Comparison of ENCODE assay signal across 10 mouse cellular contexts in the genomic region with DNA sequence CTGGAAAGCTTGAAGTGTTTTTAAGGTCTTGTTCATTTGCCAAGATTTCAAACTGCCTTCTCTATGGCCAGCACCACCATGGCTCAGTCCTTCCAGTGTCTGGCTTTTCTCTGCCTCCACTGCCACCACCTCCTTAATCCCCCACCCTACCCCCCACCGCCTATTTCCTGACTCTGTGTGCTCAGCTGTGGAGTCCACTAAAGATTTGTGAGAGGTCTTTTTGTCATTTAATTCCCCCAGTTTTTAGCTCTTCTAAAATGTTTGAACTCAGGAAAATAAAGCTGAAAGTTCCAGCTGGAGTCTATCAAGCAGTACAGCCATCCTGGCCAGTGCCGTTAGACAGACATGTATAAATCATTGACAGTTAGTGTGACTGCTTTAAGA.
DNase-seq lines count a peak whose midpoint lies in the region; ATAC-seq and TF ChIP-seq lines count a peak whose summit lies in the region.
"Had no signal": no experiment of that assay in that cellular context is flagged by ENCODE, and none has a peak within 500 bp of the region (broad histone marks: within the 10 kb centered on the region; RNA-seq: fewer than 3 reads in every experiment).

No protein-coding gene starts in this region.

- 16% methylated on average over 2 of the region's 2 CpGs for WGBS in heart, postnatal 0 days
- 35% methylated on average over 2 of the region's 2 CpGs for WGBS in neural tube, embryonic 15.5 days
- 17% methylated on average over 2 of the region's 2 CpGs for WGBS in limb, embryonic 14.5 days

- peaks cover 12% of the 10 kb centered on the region; the same call in 1 of the 2 replicates for H3K4me1 ChIP-seq in heart, postnatal 0 days (ENCODE audit: control insufficient read depth, insufficient read depth)
- H3K4me1 ChIP-seq in neural tube, embryonic 15.5 days = no peaks in the 10 kb centered on the region
- H3K4me1 ChIP-seq in limb, embryonic 14.5 days (ENCODE audit: control insufficient read depth, insufficient read depth, low read length) = no peaks in the 10 kb centered on the region
- H3K4me1 ChIP-seq: embryonic facial prominence, embryonic 13.5 days had no signal

- TF ChIP-seq CTCF in heart, postnatal 0 days (IDR thresholded peaks at IDR 0.05; ENCODE audit: low read depth) = no peak

- peak overlapping the region; percentile 65 for H3K27ac ChIP-seq in heart, postnatal 0 days (ENCODE audit: low read depth)
- H3K27ac ChIP-seq in neural tube, embryonic 15.5 days (replicated peaks) = 0 out of 2 replicates have a peak overlapping the region, but pooled peaks have one; percentile 18
- H3K27ac ChIP-seq in limb, embryonic 14.5 days (replicated peaks; ENCODE audit: low read depth, low read length) = peak overlapping the region; percentile 76
- H3K27ac ChIP-seq: embryonic facial prominence, embryonic 13.5 days had no signal

- DNase-seq in heart, postnatal 0 days (ENCODE audit: low spot score) = peak; percentile 61
- no peak for DNase-seq in heart, adult 18-20 months
- no peak for DNase-seq in neural tube, embryonic 10.5 days (ENCODE audit: extremely low spot score, low spot score)
- peak; percentile 78 for DNase-seq in limb, embryonic 14.5 days (ENCODE audit: low spot score)
- no peak for DNase-seq in frontal cortex, postnatal 14 days (ENCODE audit: low spot score in 2 of 2)
- DNase-seq in right cerebral cortex, postnatal 36 days (ENCODE audit: low spot score in 2 of 2) = no peak
- DNase-seq in left cerebral cortex, adult 8-10 months (ENCODE audit: low spot score in 2 of 2) = no peak
- DNase-seq: adrenal gland, postnatal 14 days had no signal

- no peak for TF ChIP-seq EP300 in heart, postnatal 0 days (IDR thresholded peaks at IDR 0.05; ENCODE audit: low read depth)

- no peak overlapping the region for H3K4me2 ChIP-seq in heart, postnatal 0 days (ENCODE audit: low read depth, low read length)
- H3K4me2 ChIP-seq in neural tube, embryonic 15.5 days = no peak overlapping the region
- 0 out of 2 replicates have a peak overlapping the region, but pooled peaks have one; percentile 28 for H3K4me2 ChIP-seq in limb, embryonic 14.5 days (replicated peaks; ENCODE audit: low read depth, low read length, severe bottlenecking)
- H3K4me2 ChIP-seq: embryonic facial prominence, embryonic 13.5 days had no signal

- H3K36me3 ChIP-seq in heart, postnatal 0 days (replicated peaks; ENCODE audit: control insufficient read depth, insufficient read depth, low read length) = peaks cover 16% of the 10 kb centered on the region
- peaks cover 13% of the 10 kb centered on the region for H3K36me3 ChIP-seq in neural tube, embryonic 15.5 days
- H3K36me3 ChIP-seq in limb, embryonic 14.5 days (ENCODE audit: control insufficient read depth, insufficient read depth, low read length) = peaks cover 6% of the 10 kb centered on the region; the same call in 1 of the 2 replicates

- H3K4me3 ChIP-seq in heart, postnatal 0 days (ENCODE audit: low read depth, low read length) = no peak overlapping the region
- no peak overlapping the region for H3K4me3 ChIP-seq in neural tube, embryonic 15.5 days (replicated peaks)
- H3K4me3 ChIP-seq in limb, embryonic 14.5 days (replicated peaks; ENCODE audit: low read length) = no peak overlapping the region
- H3K4me3 ChIP-seq: embryonic facial prominence, embryonic 13.5 days had no signal

- no peaks in the 10 kb centered on the region for H3K9me3 ChIP-seq in heart, postnatal 0 days (replicated peaks; ENCODE audit: control insufficient read depth, low read length)
- H3K9me3 ChIP-seq in neural tube, embryonic 15.5 days (replicated peaks) = no peaks in the 10 kb centered on the region
- no peaks in the 10 kb centered on the region for H3K9me3 ChIP-seq in limb, embryonic 14.5 days (ENCODE audit: control insufficient read depth, low read length)
- H3K9me3 ChIP-seq: embryonic facial prominence, embryonic 13.5 days had no signal

- no peak overlapping the region for H3K9ac ChIP-seq in heart, postnatal 0 days (replicated peaks; ENCODE audit: low read depth, low read length)
- no peak overlapping the region for H3K9ac ChIP-seq in neural tube, embryonic 15.5 days (replicated peaks)
- H3K9ac ChIP-seq in limb, embryonic 14.5 days (ENCODE audit: low read depth, low read length, severe bottlenecking) = no peak overlapping the region
- H3K9ac ChIP-seq: embryonic facial prominence, embryonic 13.5 days had no signal

- ATAC-seq in heart, postnatal 0 days (ENCODE audit: insufficient read depth, low read depth) = peak; percentile 85
- no peak for ATAC-seq in neural tube, embryonic 15.5 days (ENCODE audit: low FRiP score)
- peak; percentile 81 for ATAC-seq in limb, embryonic 14.5 days (ENCODE audit: low FRiP score, low read depth)

- TF ChIP-seq POLR2A in limb, embryonic 14.5 days (IDR thresholded peaks at IDR 0.05; ENCODE audit: borderline replicate concordance, extremely low read depth, insufficient read depth, insufficient read length) = no peak

- no peaks in the 10 kb centered on the region for H3K27me3 ChIP-seq in heart, postnatal 0 days (ENCODE audit: control insufficient read depth, insufficient read depth, low read length)
- no peaks in the 10 kb centered on the region for H3K27me3 ChIP-seq in neural tube, embryonic 15.5 days (replicated peaks)
- no peaks in the 10 kb centered on the region for H3K27me3 ChIP-seq in limb, embryonic 14.5 days (ENCODE audit: control insufficient read depth, insufficient read depth, low read length)
- H3K27me3 ChIP-seq: embryonic facial prominence, embryonic 13.5 days had no signal

Comparison
In these comparisons a context has a peak if more than half of its experiments do, and no peak if none do; other contexts are left out.
1. DNase-seq: peak in heart, postnatal 0 days (single experiment) and limb, embryonic 14.5 days (single experiment); none in heart, adult 18-20 months (0 of 2), neural tube, embryonic 10.5 days (single experiment), frontal cortex, postnatal 14 days (0 of 2), right cerebral cortex, postnatal 36 days (0 of 2) and left cerebral cortex, adult 8-10 months (0 of 2).
2. H3K27ac ChIP-seq: peak in every context shown above with its lines; median percentile 76 in limb, embryonic 14.5 days; 65 in heart, postnatal 0 days; 18 in neural tube, embryonic 15.5 days.